Mouse (Mus musculus): Measurements from ENCODE around the gene Kif5c.

Gene Kif5c

DNA sequence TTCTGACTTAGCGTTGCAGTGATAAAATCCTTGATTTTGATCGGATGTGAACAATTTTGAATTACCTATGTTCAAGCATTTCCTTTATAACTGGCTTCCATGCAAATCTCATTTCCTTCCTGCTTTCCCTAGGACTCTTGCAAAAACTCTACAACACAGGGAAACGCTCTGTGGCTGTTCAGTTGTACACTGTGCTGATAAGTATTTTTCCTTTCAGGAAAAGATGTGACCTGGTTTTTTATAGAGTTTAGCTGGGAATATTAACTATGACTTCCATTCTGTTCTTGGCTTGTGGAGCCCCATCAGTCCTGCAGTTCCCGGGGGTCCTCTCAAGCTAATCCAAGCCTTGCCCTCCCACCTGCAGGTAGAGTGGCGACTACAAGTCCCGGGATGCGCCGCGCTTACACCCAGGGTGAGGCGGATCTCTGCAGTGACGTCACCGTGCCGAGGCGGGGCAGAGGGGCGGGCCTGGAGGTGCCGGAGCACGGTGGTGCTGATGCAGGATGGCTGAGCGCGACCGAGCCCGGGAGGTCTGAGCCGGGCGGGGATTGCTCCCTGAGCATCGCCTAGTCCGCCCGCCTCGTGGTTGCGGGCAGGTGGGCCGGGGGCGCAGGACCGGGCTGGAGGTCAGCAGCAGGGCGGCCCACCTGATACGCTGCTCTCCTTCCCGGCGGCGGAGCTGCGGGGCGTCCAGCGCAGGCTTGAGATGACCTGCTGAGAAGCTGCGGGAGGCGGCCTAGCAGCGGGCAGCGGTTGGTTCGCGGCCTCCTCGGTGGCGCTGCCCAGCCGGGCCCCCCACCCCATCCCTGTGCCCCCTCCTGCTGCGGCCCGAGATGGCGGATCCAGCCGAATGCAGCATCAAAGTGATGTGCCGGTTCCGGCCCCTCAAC lies at the start of gene Kif5c:
Kif5c (plus strand) TSS at position 470 of the 890 bp plus-strand sequence.
- DNase-seq (ENCODE audit: low read depth) = no peak

DNA sequence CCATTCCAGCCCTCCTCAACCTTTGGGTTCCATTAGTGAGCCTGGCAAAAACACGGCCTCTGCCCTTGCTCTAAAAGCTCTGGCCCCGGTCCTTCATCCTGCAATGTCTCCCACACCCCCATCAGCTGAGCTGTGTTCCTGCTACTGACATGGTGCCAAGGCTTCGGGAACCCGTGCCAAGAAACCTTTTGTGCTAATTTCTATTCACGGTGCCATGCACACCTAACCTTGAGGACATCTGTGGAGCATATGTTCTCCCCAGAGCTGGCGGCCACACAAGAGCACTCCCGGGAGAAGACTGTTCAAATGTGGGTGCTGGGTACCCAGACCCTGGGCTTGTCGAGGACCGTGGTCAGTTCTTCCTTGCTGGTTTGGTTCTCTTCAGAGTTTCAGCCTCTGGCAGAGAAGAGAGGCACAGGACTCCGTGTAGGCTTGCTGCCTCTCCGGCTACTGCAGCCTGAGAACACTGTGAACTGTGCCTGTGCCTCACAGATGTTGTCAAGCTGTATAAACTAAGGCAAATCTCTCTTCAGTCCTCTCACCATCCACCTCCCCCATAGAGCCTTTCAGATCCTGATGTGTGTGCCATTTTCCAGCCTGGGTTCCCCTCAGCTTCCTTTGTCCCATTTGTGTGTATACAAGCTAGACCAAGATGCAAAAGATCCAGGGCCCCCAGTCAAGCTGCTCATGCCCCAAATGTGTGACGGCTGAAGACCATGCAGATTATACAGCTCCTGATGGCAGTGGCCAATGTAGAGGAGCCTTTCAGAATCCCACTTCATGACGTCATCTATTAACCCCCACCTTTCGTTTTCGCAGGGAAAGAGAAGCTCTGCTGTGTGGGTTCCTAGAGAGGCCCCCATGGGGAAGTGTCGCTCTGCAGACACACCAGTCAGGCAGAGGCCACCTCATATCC lies 49.0 kb upstream of the Kif5c start:
- no peak for DNase-seq (ENCODE audit: low read depth)

DNA sequence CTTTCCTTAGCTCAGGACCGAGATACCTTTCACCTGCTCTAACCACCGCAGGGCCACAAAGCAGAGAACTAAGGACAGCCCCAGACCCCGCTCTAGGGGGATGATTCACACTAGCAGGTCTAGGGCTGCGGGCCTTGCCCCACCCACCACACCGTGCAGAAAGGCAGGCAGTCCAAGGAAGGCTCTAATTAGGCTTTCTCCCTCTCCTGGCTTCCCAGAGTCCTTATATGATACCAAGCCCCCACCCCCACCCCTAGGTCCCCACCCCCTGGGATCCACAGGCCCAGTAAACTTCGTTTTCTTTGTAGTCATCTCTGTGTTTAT lies 48.4 kb upstream of the Kif5c start:
- no peak for DNase-seq (ENCODE audit: low read depth)

DNA sequence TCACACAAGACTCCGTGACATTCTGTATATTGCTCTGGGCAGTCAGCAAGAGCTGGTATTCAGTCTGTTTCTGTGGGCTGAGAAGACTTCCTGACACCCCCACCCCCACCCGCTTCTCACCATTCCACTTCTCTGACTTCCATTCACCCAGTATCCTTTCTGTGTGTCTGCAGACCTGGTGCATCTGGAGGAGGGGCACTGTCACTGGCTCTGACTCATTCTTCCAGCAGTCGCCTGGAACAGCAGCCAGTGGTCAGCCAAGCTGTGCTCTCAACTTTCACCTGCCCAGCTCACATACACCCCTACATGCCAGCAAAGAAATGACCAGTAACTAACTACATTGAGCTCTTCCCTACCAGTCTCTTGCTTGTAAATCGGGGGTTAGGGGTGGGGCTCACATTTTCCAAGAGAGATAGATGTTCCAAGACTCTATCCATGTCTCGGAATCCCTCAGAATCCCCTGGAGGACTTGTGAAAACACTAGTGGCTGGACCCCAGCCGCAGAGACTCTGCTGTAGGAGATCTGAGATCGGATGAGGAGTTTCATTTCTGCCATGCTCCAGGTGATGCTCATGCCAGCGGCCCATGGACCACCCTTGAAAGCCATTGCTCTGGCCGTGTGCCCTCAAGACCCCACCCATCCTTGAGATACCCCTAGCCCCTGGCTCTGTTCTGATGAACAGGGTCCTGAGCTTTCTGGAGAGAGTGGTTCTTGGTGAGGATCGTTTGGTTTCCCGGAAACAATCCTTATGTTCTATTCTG lies 47.8 kb upstream of the Kif5c start:
- peak; percentile 16 for DNase-seq (ENCODE audit: low read depth)

DNA sequence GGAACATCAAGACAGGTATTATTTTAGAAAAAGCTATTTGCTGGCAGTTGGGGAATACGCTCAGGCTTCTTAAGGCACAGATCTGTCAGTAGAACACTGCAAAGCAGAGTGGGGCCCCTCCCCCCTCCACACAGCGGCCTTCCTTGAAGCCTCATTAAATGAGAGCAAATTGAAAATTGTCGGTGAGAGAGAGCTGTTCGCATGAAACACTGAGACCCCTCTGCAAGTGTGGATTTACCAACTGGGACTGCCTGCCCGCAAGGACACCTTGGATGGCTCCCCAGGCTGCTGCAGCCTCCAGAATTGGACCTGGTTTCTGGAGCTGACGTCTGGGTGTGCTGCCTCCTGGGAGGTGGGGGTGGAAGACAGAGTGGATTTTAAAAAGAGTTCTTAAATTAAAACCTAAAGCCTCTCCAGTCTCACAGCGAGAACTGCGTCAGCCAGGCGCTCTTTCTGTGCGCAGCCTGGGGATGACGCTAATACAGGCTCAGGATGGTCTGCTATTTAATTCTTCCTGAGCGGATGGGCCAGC lies 46.9 kb upstream of the Kif5c start:
- DNase-seq (ENCODE audit: low read depth) = no peak

DNA sequence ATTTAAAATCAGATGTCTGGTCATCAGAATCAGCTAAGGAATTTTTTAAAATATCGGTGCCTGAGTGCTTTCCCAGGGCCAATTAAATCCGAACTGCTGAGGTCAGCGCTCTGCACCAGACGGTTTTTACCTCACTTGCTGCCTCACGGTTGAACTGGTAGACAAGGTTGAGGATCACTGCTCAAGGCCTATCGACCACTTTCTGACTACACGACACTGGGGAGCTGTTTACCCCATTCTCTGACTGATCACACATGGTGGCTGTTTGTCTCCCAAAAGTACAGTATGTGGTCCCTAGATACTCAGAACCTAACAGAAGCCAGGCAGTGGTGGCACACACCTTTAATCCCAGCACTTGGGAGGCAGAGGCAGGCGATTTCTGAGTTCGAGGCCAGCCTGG lies 46.4 kb upstream of the Kif5c start:
- no peak for DNase-seq (ENCODE audit: low read depth)

DNA sequence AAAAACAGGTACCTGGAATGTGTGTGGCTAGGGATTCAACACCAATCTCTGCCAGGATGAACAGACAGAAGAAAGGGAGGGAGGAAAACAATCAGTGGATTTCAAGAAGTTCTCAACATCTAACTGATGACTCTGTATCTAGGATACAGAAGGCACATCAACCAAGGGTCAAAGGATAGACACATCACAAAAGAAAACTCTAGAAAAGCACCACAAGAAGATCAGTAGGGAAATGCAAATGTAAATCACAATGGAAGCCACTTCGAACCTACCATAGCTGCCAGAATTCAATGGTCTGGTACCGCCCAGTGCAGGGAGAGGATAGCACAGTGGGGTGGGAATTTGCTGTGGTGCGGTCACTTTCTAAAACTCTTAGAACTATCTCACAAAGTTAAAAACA lies 45.8 kb upstream of the Kif5c start:
- DNase-seq (ENCODE audit: low read depth) = no peak

DNA sequence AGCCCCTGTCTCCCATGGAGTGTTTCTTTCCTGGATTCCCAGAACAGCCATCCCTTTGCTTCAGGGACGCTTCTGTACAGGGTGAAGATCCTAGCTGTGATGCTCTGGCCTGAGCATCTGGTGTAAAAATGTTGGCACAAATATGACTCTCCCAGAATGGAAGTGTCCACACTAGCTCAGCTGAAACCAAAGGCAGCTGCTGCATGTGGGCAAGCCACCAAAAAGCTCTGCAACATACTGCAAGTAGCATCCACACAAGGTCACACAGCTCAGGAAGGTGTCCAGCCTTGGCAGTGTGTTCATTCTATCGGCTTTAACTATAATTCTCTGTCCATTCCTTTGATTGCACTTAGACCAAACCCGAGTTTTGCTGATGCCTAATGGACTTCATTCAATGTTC lies 38.5 kb upstream of the Kif5c start:
- DNase-seq (ENCODE audit: low read depth) = no peak

DNA sequence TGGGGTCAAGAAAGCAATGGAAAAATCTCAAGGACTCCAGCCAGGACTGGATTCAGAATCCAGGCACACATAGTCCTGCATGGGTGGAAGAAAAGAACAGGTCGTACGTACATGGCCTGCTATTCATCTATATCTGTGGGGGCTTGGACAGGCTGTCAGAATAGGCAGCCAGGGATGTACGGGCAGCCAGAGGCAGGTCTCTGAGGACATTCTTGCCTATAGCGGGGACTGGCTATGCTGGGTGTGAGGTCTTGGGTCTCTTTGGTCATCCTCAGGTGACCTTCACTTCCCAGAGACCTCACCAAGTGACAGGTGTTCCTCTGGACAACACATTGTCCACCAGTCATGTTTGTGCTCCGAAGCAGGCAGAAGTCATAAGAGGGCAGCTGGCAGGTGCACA lies 36.6 kb upstream of the Kif5c start:
- no peak for DNase-seq (ENCODE audit: low read depth)

DNA sequence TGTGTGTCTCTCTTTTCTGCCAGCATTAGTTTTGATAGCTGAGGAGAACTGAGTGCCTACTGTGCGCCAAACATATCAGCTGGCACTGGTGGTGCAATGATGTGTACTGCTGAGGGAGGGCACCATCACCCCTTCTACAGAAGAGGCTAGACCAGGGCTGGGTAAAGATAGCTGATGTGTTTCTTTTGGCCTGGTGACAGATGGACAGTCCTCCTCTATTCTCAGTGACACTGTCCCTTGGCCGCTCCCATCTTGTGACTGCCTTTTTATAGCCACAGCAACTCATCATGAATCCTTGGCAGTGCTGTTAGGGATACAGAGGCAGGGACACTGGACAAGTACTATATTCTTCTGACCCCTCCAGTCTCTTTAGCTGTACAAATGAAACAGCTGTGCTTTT lies 35.8 kb upstream of the Kif5c start:
- no peak for DNase-seq (ENCODE audit: low read depth)

DNA sequence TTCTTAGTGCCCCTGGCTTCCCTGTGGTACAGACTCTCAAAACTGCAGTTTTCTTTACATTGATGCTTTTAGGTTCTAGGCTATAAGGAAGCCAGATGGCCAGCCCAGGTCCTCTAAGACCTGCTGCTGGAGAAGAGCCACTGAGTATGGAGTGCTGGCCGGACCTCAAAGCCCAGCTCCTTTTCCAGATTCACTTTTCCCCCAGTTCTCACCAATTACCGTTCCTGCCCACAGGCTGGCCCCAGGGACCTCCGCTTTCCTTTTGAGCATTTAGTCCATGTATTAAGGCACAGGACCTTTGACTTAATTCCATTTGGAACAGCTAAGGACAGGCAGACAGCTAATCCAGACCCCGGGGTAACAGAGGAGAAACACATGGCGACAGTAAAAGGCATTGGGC lies 28.6 kb upstream of the Kif5c start:
- no peak for DNase-seq (ENCODE audit: low read depth)

DNA sequence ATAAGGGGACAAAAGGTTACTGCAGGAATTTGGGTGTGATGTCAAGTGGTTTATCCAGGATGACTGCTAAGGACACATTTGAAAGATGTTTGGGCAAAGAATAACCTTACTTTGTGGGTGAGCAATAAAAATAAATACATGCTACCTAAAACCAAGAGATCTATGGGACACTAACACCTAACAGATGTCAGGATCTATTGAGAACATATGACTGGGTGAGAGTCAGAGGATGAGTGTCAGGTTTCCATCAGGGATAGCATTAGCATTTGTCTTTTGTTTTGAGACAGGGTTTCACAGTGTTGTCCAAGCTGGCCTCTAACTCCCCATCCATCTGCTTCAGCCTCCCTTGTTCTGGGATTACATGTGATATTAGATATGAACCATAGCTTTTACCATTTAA lies 26.2 kb upstream of the Kif5c start:
- no peak for DNase-seq (ENCODE audit: low read depth)

DNA sequence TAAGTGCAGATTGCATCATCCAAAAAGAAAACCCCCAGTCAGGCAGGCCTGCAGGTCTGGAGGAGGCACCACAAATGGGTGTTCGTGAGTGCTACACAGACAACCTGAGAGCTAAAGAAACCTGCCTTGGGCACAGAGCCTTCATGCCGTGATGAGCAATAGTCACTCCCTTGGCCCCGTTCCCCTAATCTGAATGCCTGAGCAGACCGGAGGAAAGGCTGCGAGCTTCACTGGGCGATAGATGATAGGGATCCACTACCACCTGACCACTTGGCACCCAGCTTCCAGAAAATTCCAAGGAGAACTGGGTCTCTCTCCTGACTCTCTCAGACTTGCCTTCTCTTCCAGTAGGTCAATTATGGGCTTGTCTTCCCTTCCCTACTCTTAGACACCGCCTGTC lies 24.2 kb upstream of the Kif5c start:
- no peak for DNase-seq (ENCODE audit: low read depth)

DNA sequence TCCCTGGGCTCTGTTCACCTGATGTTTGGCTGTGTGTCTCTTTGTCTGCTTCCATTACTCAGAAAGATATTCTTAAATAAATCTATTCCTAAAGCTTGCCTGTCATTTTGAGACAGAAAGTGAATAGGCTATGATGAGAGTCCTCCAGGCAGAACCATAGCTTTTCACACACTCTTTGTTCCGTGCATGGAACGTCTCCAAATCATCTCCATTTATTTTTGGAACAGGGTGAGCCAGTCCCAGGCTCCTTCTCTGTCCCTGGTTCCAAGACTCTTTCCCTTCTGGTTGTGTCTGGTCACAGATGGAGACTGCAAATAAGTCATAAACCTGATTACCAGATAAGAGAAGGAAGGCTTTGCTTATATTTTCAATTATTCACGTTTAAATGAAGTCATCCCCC lies 22.8 kb upstream of the Kif5c start:
- DNase-seq (ENCODE audit: low read depth) = no peak

DNA sequence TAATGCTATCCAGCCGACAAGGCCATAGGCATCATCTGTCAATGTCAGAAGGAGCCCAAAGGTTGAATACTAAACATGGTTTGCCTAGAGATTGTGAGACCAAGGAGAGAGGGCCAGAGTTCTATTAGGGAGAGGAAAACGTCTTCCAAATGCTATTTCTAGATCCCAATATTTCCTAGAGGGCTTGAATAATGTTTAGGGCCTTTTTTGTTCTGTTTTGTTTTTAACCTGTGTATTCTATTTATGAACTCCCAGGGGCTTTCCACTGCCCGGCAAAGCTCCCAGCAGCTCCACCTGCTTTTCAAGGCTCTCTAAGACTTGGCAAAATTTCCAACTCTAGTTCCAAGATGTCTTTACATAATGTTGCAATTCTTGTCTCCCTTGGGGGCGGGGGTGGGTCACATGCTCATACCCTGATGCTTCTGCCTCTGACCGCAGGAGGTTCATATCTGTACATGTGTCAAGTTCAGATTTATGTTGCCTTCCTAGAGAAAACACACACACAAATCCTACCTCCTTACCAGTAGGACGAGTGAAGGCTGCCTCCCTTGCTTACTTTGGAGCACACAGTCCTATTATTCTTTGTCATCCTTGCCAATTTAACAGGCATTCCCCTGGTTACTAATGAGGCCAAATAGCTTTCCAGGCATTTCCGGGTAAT lies 18.9 kb upstream of the Kif5c start:
- no peak for DNase-seq (ENCODE audit: low read depth)

DNA sequence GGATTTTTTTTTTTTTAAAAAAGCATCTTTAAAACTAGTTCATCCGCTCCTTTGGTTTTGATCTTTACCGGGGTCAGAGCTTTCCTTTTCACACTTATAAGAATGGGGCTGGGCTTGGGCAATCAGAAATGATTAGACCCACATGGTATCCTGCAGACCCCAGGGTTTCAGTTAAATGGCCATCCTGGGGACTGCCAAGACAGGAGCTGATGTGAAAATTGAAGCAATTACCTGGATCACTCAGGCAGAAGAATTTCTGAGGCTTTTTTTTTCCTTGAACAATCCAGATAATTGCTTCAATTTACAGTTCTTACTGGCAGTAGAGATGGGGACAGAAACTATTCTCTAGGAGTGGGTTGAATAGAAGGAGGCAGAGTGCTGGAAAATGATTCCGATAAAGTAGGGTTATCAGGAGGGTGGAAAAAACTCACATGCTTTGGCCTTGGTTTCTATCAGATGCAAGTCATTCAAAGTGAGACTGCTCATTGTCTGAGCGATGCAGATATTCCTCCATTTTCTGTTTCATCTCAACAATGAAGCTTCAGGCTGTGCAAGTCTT lies 16.2 kb upstream of the Kif5c start:
- DNase-seq (ENCODE audit: low read depth) = no peak

DNA sequence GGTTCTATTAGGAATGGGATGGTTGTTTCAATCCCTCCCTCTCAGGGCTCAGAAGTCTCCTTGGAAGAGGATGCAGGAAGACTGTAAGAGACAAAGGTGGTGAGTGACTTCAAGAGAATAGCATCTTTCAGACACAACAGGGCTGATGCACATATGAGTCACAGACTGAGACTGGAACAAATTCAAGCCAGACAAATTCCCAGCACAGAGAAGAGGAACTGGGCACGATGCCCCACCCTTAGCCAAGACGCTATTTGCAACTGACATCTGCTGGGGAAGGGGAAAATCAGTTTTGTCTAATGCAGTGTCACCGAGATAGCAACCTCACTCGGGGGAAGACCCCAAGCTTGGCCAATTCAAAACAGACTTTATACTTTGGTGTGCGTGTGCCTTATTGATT lies 9.5 kb upstream of the Kif5c start:
- DNase-seq (ENCODE audit: low read depth) = peak; percentile 66

DNA sequence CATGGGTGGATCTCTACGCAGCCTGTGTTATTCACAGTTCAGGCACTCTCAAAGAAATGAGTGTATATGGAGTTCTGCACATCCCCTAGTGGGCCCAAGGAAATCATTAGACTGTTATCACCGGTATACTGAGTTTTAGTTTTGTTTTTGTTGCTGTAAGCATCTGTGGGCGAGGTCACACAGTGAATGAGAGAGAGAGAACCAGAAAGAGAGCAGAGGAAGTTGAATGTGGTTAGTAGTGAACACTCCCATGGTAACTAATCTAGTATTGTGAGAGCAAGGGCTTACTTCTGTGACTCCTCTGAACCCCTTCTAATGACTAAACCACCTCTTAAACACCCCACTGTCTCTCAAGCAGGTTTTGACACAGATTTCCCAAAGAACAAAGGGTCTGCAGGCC lies 2.3 kb upstream of the Kif5c start:
- DNase-seq (ENCODE audit: low read depth) = no peak

DNA sequence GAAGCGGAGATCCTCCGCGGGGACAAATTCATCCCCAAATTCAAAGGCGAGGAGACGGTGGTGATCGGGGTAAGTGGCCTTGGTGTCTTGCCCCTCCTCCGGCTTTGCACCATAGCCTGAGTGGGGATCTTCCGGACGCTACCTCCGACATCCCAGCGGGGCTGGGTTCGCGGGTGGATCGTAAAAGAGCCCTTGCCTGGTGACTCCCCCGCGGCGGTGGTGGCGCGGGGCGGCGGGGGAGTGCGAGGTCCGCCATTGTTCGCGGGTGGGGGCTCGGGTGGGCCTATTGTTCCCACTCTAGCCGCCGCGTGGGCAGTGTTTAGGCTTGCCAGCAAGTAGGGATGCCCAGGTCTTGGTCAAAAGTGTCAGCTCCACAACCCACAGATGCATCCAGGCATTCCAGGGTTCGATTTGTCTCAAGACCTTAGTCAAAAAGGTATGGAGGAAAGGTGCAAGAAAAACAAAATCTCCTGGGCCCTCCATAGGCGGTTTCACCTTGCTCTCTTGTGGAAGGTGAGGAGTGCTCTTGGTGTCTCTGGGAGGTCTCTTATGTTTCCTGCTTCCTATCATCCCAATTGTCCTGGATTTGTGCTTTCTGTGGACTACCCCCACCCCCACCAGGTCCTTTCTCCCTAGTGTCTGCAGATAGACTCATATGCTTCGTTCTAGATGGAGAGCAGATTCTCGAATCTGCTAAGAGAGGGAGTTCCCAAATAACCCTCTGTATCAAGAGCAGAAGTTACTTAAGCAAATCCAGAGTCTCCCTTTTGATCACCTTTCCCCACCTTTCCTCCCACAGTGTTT lies 823 bp downstream of the Kif5c start:
- DNase-seq (ENCODE audit: low read depth) = no peak

DNA sequence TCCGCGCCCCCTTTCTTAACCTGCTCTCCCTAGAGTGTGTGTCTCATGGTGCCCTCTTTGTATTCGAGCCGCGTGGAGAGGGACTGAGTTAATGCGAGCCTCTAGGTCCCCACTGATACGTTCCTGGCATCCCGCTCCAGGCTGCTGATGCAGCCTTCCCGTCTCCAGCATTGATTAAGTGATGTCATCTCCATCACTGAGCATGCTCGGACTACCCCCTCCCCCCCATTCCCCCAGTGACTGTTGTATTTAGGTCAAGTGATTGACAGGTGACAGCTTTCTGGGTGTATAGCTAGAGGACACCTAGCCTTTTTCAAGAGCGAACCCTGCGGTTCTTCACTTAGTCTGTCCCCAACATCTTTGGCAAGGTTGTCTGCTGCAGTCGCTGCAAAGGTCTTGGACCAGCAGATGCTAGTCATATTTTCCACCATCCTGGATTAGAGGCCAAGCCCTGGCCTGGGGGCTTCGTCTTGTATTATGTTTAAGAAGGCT lies 1.6 kb downstream of the Kif5c start:
- no peak for DNase-seq (ENCODE audit: low read depth)
